8 mouse cellular contexts compared by ENCODE assay signal in the genomic region with DNA sequence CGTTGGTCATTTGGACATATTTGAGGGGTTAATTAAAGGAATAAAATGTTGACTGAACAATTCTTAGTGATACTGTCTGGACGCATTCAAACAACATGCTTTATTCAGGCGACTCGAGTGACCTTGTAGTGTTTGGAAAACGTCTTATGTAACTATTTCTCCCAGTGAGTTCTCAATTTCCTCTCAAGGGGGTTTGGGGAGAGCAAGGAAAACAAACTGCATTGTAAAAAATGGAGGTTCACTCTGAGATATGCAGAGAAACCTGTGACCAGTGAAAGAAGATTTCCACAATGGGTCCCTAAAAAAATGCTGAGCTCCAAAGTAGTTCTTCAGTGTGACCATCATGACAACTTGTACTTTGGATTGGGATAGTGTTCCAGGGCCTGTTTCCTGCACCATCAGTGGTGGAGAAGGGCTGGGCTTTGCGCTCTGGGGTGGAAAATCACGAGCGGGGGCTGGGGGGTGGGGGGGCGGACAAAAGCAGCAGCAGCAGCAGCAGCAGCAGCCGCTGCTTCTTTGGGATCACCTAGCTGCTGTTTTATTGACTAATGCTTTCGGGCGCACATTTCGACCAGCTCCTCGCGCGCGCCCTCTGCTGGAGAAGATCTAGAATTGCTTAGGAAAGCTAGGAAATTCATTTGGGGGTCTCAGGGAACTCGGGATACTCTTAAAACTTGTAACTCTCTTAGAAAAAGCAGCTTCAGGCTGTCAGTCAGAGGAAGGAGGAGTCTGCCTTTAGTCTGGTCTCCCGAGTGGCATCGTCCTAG.
DNase-seq lines count a peak whose midpoint lies in the region; ATAC-seq and TF ChIP-seq lines count a peak whose summit lies in the region.

No protein-coding gene starts in this region.

- ATAC-seq in forebrain, embryonic 16.5 days = peak; percentile 56
- peak; percentile 36; the same call in 1 of the 2 replicates for ATAC-seq in midbrain, postnatal 0 days (ENCODE audit: low FRiP score)
- no peak for ATAC-seq in stomach, embryonic 15.5 days (ENCODE audit: insufficient read depth, low FRiP score, low read depth)

- peak; percentile 28 to 62 for DNase-seq in left cerebral cortex, adult 18-20 months (ENCODE audit: low spot score in 2 of 2)
- no peak for DNase-seq in left cerebral cortex, adult 8-10 months (ENCODE audit: low spot score in 2 of 2)
- DNase-seq in cerebellum, adult 18-20 months = peak; percentile 25 to 54
- peak; percentile 57 for DNase-seq in induced T-regulatory cell, adult 2 months (ENCODE audit: low read depth)
- DNase-seq in liver, adult 2 months (ENCODE audit: extremely low read depth, low read depth, low spot score) = no peak
- DNase-seq in midbrain, postnatal 0 days (ENCODE audit: low spot score) = peak; percentile 42

- H3K9me3 ChIP-seq in forebrain, embryonic 16.5 days (ENCODE audit: control insufficient read depth, low read length) = no peaks in the 10 kb centered on the region
- no peaks in the 10 kb centered on the region for H3K9me3 ChIP-seq in midbrain, postnatal 0 days (ENCODE audit: low read length)
- no peaks in the 10 kb centered on the region for H3K9me3 ChIP-seq in stomach, embryonic 15.5 days

- no peak for TF ChIP-seq POLR2A in liver, adult 2 months (IDR thresholded peaks at IDR 0.05; ENCODE audit: extremely low read depth, insufficient read depth, low read length)

- no peaks in the 10 kb centered on the region for H3K27me3 ChIP-seq in forebrain, embryonic 16.5 days (replicated peaks; ENCODE audit: control insufficient read depth, insufficient read depth, low read length)
- H3K27me3 ChIP-seq in liver, adult 2 months (ENCODE audit: control insufficient read depth, insufficient read depth, low read length) = no peaks in the 10 kb centered on the region
- no peaks in the 10 kb centered on the region for H3K27me3 ChIP-seq in midbrain, postnatal 0 days (ENCODE audit: insufficient read depth, low read length)
- H3K27me3 ChIP-seq in stomach, embryonic 15.5 days (replicated peaks) = no peaks in the 10 kb centered on the region

- TF ChIP-seq CTCF in liver, adult 2 months (IDR thresholded peaks at IDR 0.05; ENCODE audit: low read depth, low read length) = peak; percentile 82
- peak; percentile 84 for TF ChIP-seq CTCF in midbrain, postnatal 0 days (IDR thresholded peaks at IDR 0.05)

- WGBS in forebrain, embryonic 16.5 days = 6% methylated on average over 20 of the region's 20 CpGs
- 5% methylated on average over 20 of the region's 20 CpGs for WGBS in liver, adult 2 months
- 6% methylated on average over 20 of the region's 20 CpGs for WGBS in midbrain, postnatal 0 days
- 5% methylated on average over 20 of the region's 20 CpGs for WGBS in stomach, embryonic 15.5 days

- H3K4me2 ChIP-seq in forebrain, embryonic 16.5 days (ENCODE audit: low read length) = peak overlapping the region; percentile 51
- H3K4me2 ChIP-seq in midbrain, postnatal 0 days (ENCODE audit: low read depth, low read length, poor library complexity, severe bottlenecking) = peak overlapping the region; percentile 44
- H3K4me2 ChIP-seq in stomach, embryonic 15.5 days = peak overlapping the region; percentile 52

- H3K4me3 ChIP-seq in forebrain, embryonic 16.5 days (replicated peaks; ENCODE audit: low read length) = no peak overlapping the region; the same call in 1 of the 2 replicates
- H3K4me3 ChIP-seq in liver, adult 2 months (ENCODE audit: insufficient read depth, low read depth, low read length) = peak overlapping the region; percentile 24; the same call in 1 of the 2 replicates
- H3K4me3 ChIP-seq in midbrain, postnatal 0 days (ENCODE audit: low read depth, low read length) = no peak overlapping the region
- H3K4me3 ChIP-seq in stomach, embryonic 15.5 days (replicated peaks) = 0 out of 2 replicates have a peak overlapping the region, but pooled peaks have one; percentile 21

- no peak overlapping the region for H3K27ac ChIP-seq in forebrain, embryonic 16.5 days (ENCODE audit: low read length)
- no peak overlapping the region for H3K27ac ChIP-seq in liver, adult 2 months (replicated peaks; ENCODE audit: insufficient read depth, low read depth, low read length)
- no peak overlapping the region for H3K27ac ChIP-seq in midbrain, postnatal 0 days (ENCODE audit: low read depth, low read length)
- H3K27ac ChIP-seq in stomach, embryonic 15.5 days = no peak overlapping the region

- H3K4me1 ChIP-seq in forebrain, embryonic 16.5 days (replicated peaks; ENCODE audit: control insufficient read depth, insufficient read depth, low read length) = peaks cover 2% of the 10 kb centered on the region; the same call in 1 of the 2 replicates
- H3K4me1 ChIP-seq in liver, adult 2 months (ENCODE audit: control insufficient read depth, insufficient read depth, low read length) = peaks cover 2% of the 10 kb centered on the region; the same call in 1 of the 2 replicates
- H3K4me1 ChIP-seq in midbrain, postnatal 0 days (ENCODE audit: insufficient read depth, low read length) = no peaks in the 10 kb centered on the region
- no peaks in the 10 kb centered on the region for H3K4me1 ChIP-seq in stomach, embryonic 15.5 days

- no peak overlapping the region for H3K9ac ChIP-seq in forebrain, embryonic 16.5 days (replicated peaks; ENCODE audit: low read depth, low read length)
- peak overlapping the region; percentile 37 for H3K9ac ChIP-seq in liver, adult 2 months (ENCODE audit: low read depth, low read length)
- H3K9ac ChIP-seq in midbrain, postnatal 0 days (replicated peaks; ENCODE audit: low read length, poor library complexity, severe bottlenecking) = no peak overlapping the region
- H3K9ac ChIP-seq in stomach, embryonic 15.5 days = no peak overlapping the region

- no peaks in the 10 kb centered on the region for H3K79me2 ChIP-seq in liver, adult 2 months (ENCODE audit: control insufficient read depth, insufficient read depth, low read length)

- no peaks in the 10 kb centered on the region for H3K36me3 ChIP-seq in forebrain, embryonic 16.5 days (ENCODE audit: control insufficient read depth, insufficient read depth)
- no peaks in the 10 kb centered on the region for H3K36me3 ChIP-seq in liver, adult 2 months (ENCODE audit: control insufficient read depth, insufficient read depth, low read length)
- no peaks in the 10 kb centered on the region for H3K36me3 ChIP-seq in midbrain, postnatal 0 days (ENCODE audit: insufficient read depth, low read length)
- no peaks in the 10 kb centered on the region for H3K36me3 ChIP-seq in stomach, embryonic 15.5 days

Comparison
In these comparisons a context has a peak if more than half of its experiments do, and no peak if none do; other contexts are left out.
1. DNase-seq: peak in left cerebral cortex, adult 18-20 months (2 of 2), cerebellum, adult 18-20 months (2 of 2), induced T-regulatory cell, adult 2 months (single experiment) and midbrain, postnatal 0 days (single experiment); none in left cerebral cortex, adult 8-10 months (0 of 2) and liver, adult 2 months (single experiment).
2. H3K4me3 ChIP-seq: peak in liver, adult 2 months (single experiment) and stomach, embryonic 15.5 days (single experiment); none in forebrain, embryonic 16.5 days (single experiment) and midbrain, postnatal 0 days (single experiment).
3. Peak in every context shown above with its lines, with median percentiles within 50 percentile points of each other: H3K4me2 ChIP-seq.